Mouse (Mus musculus): ENCODE data around the gene Dcaf7. TPM values are rescaled to one million over a fixed set of nuclear protein-coding genes. Genes with fewer than 3 reads are reported as not detected.

The Dcaf7 gene
- polyA plus RNA-seq, 1 experiment from 2014 or later = 104 TPM

GRCm38 (mm10) chr11:106098223-106098622, 61.6 kb downstream of the Dcaf7 start:
- Histone ChIP-seq H3K4me2 (ENCODE audit: low read depth, low read length, severe bottlenecking) (no peak overlapping the region), H3K4me1 (replicated peaks; ENCODE audit: control insufficient read depth, insufficient read depth, low read length) (no peaks in the 10 kb centered on the region), H3K4me3 (ENCODE audit: low read depth, low read length) (no peak overlapping the region), H3K36me3 (ENCODE audit: control insufficient read depth, insufficient read depth, low read length) (no peaks in the 10 kb centered on the region), H3K27me3 (ENCODE audit: control insufficient read depth, insufficient read depth, low read length) (no peaks in the 10 kb centered on the region), H3K9me3 (ENCODE audit: control insufficient read depth, low read length) (no peaks in the 10 kb centered on the region), H3K9ac (ENCODE audit: low read length) (no peak overlapping the region), H3K27ac (ENCODE audit: low read depth, low read length) (no peak overlapping the region)
- DNase-seq (ENCODE audit: low spot score) (no peak), ATAC-seq (replicated peaks; ENCODE audit: low FRiP score) (no peak)
- 88% methylated on average over 1 of the region's 1 CpGs for WGBS

GRCm38 (mm10) chr11:106102866-106103265, 66.2 kb downstream of the Dcaf7 start:
- Histone ChIP-seq H3K36me3 (ENCODE audit: control insufficient read depth, insufficient read depth, low read length) (no peaks in the 10 kb centered on the region), H3K9ac (ENCODE audit: low read length) (no peak overlapping the region), H3K4me2 (ENCODE audit: low read depth, low read length, severe bottlenecking) (no peak overlapping the region), H3K27ac (ENCODE audit: low read depth, low read length) (no peak overlapping the region), H3K4me3 (ENCODE audit: low read depth, low read length) (no peak overlapping the region), H3K4me1 (replicated peaks; ENCODE audit: control insufficient read depth, insufficient read depth, low read length) (no peaks in the 10 kb centered on the region), H3K27me3 (ENCODE audit: control insufficient read depth, insufficient read depth, low read length) (no peaks in the 10 kb centered on the region), H3K9me3 (ENCODE audit: control insufficient read depth, low read length) (no peaks in the 10 kb centered on the region)
- ATAC-seq (replicated peaks; ENCODE audit: low FRiP score) (no peak), DNase-seq (ENCODE audit: low spot score) (no peak)
- WGBS = 98% methylated on average over 3 of the region's 3 CpGs

GRCm38 (mm10) chr11:106106047-106106587, 69.4 kb downstream of the Dcaf7 start:
- 82% methylated on average over 8 of the region's 8 CpGs for WGBS
- Histone ChIP-seq H3K9ac (ENCODE audit: low read length) (no peak overlapping the region), H3K4me2 (ENCODE audit: low read depth, low read length, severe bottlenecking) (no peak overlapping the region), H3K9me3 (ENCODE audit: control insufficient read depth, low read length) (no peaks in the 10 kb centered on the region), H3K27me3 (ENCODE audit: control insufficient read depth, insufficient read depth, low read length) (no peaks in the 10 kb centered on the region), H3K4me3 (ENCODE audit: low read depth, low read length) (no peak overlapping the region), H3K36me3 (ENCODE audit: control insufficient read depth, insufficient read depth, low read length) (no peaks in the 10 kb centered on the region), H3K27ac (ENCODE audit: low read depth, low read length) (no peak overlapping the region), H3K4me1 (replicated peaks; ENCODE audit: control insufficient read depth, insufficient read depth, low read length) (no peaks in the 10 kb centered on the region)
- DNase-seq (ENCODE audit: low spot score) = no peak
- ATAC-seq (replicated peaks; ENCODE audit: low FRiP score) = no peak

Other genes with a start within 250 kb of the Dcaf7 start
- gene Cyb561, start 83.5 kb upstream of the Dcaf7 start, polyA plus RNA-seq (2014; fragmentation: Nextera tagmentation; extraction: Ambion mirVana) = 11.5 and 13.7 TPM in 2 replicates
- 0.67 and 0.90 TPM in 2 replicates for gene Ace, start 68.9 kb upstream of the Dcaf7 start, polyA plus RNA-seq (2014; fragmentation: Nextera tagmentation; extraction: Ambion mirVana)
- gene Ace3, start 42.2 kb upstream of the Dcaf7 start, polyA plus RNA-seq (2014; fragmentation: Nextera tagmentation; extraction: Ambion mirVana) = not detected in 2 replicates
- gene Kcnh6, start 28.7 kb upstream of the Dcaf7 start, polyA plus RNA-seq (2014; fragmentation: Nextera tagmentation; extraction: Ambion mirVana) = 0.39 and 0.41 TPM in 2 replicates
- gene Taco1, start 29.2 kb downstream of the Dcaf7 start, polyA plus RNA-seq (2014; fragmentation: Nextera tagmentation; extraction: Ambion mirVana) = 8.8 and 9.9 TPM in 2 replicates
- gene Map3k3, start 47.7 kb downstream of the Dcaf7 start, polyA plus RNA-seq (2014; fragmentation: Nextera tagmentation; extraction: Ambion mirVana) = 20.6 and 23.5 TPM in 2 replicates
- 1.2 TPM in 1 of 2 replicates, not detected in the other for gene Gm10840, start 124.0 kb downstream of the Dcaf7 start, polyA plus RNA-seq (2014; fragmentation: Nextera tagmentation; extraction: Ambion mirVana)
- gene Limd2, start 124.0 kb downstream of the Dcaf7 start, polyA plus RNA-seq (2014; fragmentation: Nextera tagmentation; extraction: Ambion mirVana) = 309 and 337 TPM in 2 replicates
- 41.8 and 43.6 TPM in 2 replicates for gene Strada, start 165.3 kb downstream of the Dcaf7 start, polyA plus RNA-seq (2014; fragmentation: Nextera tagmentation; extraction: Ambion mirVana)
- gene Ccdc47, start 179.5 kb downstream of the Dcaf7 start, polyA plus RNA-seq (2014; fragmentation: Nextera tagmentation; extraction: Ambion mirVana) = 70.9 and 74.1 TPM in 2 replicates
- 109 and 111 TPM in 2 replicates for gene Ddx42, start 180.1 kb downstream of the Dcaf7 start, polyA plus RNA-seq (2014; fragmentation: Nextera tagmentation; extraction: Ambion mirVana)
- 70.1 and 71.1 TPM in 2 replicates for gene Ftsj3, start 219.2 kb downstream of the Dcaf7 start, polyA plus RNA-seq (2014; fragmentation: Nextera tagmentation; extraction: Ambion mirVana)
- gene Psmc5, start 219.3 kb downstream of the Dcaf7 start, polyA plus RNA-seq (2014; fragmentation: Nextera tagmentation; extraction: Ambion mirVana) = 368 and 384 TPM in 2 replicates
- gene Smarcd2, start 236.1 kb downstream of the Dcaf7 start, polyA plus RNA-seq (2014; fragmentation: Nextera tagmentation; extraction: Ambion mirVana) = 27.2 and 27.7 TPM in 2 replicates
- gene Tcam1, start 239.8 kb downstream of the Dcaf7 start, polyA plus RNA-seq (2014; fragmentation: Nextera tagmentation; extraction: Ambion mirVana) = 0.15 and 0.29 TPM in 2 replicates